Mouse (Mus musculus) G1E-ER4 (cell line): ENCODE results near the gene Banf2. TPM values are rescaled to one million over a fixed set of nuclear protein-coding genes. Genes with fewer than 3 reads are reported as not detected.

Experiments
- GATA1 ChIP-seq: IDR thresholded peaks from one replicate; pipeline ENCODE4 v1.8.0; 2012; ENCODE audit warnings: low read length, inconsistent platforms
- polyA plus RNA-seq: library from polyadenylated mRNA; stranded (reverse); fragments of >175 nt; gene quantifications from 2 replicates; pipeline ENCODE4 v1.2.3, GENCODE M21; 2012

Gene Banf2
- polyA plus RNA-seq, 1 experiment = not detected

DNA sequence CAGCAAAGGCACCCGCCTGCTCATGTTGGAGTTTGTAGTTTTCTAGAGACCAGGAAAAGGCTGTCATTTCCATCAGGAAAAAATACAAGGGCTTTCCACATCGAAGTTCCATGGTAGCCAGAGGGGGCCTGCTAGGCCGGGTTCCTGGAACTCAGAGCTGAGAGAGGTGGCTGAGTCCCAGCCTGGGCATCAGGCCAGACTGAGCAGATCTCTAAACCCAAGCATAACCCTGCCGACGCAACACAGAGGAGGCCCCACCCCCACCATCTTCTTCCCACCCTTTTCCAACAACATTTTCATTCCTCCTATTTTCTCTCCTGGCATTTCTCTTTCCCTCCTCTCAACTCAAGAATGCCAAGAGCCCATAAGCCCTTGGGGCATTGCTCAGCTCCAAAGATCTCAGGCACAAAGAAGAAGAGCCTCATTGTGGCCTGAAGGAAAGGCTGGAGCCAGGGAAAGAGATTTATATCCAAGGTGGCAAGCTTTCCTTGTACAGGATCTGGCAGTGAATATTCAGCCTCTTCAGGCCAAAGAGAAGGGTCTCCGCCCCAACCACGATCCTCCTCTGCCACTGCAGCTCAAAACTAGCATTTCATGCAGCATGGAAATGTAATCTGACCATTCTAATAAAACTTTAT, 87.4 kb downstream of the Banf2 start:
- no peak for TF ChIP-seq GATA1

DNA sequence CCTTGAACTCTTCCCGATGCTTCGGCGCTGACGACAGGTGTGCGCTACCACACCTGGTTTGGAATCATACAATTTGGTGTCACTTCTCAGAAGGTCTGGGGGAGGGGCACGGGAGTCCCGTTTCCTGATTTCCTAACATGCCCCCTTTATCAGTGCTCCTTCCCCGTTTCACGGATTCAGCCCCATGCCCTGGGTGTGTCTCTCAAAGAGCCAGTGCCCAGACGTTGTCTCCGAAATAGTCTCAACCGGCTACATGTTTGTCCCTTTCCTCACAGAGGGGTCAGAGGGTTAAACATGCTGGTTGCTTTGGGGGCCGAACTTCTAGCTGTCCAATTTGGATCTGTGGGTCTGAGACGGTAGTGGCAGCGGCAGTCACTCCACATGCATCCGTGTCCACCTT, 89.2 kb downstream of the Banf2 start:
- no peak for TF ChIP-seq GATA1

Other genes with a start within 250 kb of the Banf2 start
- not detected in 2 replicates for gene Bfsp1, start 169.9 kb upstream of the Banf2 start, polyA plus RNA-seq
- gene Dstn, start 117.7 kb upstream of the Banf2 start, polyA plus RNA-seq = 12.8 and 14.2 TPM in 2 replicates
- 69.3 and 72.4 TPM in 2 replicates for gene Rrbp1, start 21.8 kb upstream of the Banf2 start, polyA plus RNA-seq
- gene Mgme1, start 237.6 kb downstream of the Banf2 start, polyA plus RNA-seq = 1.6 and 1.9 TPM in 2 replicates
- 18.2 and 31.6 TPM in 2 replicates for gene Snx5, start 237.8 kb downstream of the Banf2 start, polyA plus RNA-seq